Mouse (Mus musculus) limb, embryonic 13.5 days (tissue): ENCODE results near the gene Rpl39. TPM values are rescaled to one million over a fixed set of nuclear protein-coding genes. Genes with fewer than 3 reads are reported as not detected.

Experiments
- ATAC-seq: fragments of 200-750 bp; cut with Nextera tagmentation; 2 replicates; pipeline ENCODE4 v1.8.0; 2017; ENCODE audit warnings: low read depth, moderate number of reproducible peaks, moderate TSS enrichment; ENCODE audit not compliant: low FRiP score
- H3K27ac ChIP-seq: fragments of 300-500 bp; sonication (generic); 2 replicates; pipeline ENCODE4 v1.5.1; 2015; ENCODE audit warnings: inconsistent platforms, mild to moderate bottlenecking, moderate library complexity
- H3K27me3 ChIP-seq: fragments of 300-500 bp; sonication (generic); 2 replicates; pipeline ENCODE4 v1.6.1; 2015; ENCODE audit warnings: mild to moderate bottlenecking, inconsistent platforms
- H3K36me3 ChIP-seq: fragments of 300-500 bp; sonication (generic); 2 replicates; pipeline ENCODE4 v1.6.1; 2015; ENCODE audit warnings: inconsistent platforms, mild to moderate bottlenecking, moderate library complexity
- H3K4me1 ChIP-seq: fragments of 300-500 bp; sonication (generic); 2 replicates; pipeline ENCODE4 v1.6.1; 2015; ENCODE audit warnings: inconsistent platforms
- H3K4me2 ChIP-seq: fragments of 300-500 bp; sonication (generic); replicated peaks from 2 replicates; pipeline ENCODE4 v1.6.1; 2015; ENCODE audit warnings: inconsistent platforms, mild to moderate bottlenecking, moderate library complexity
- H3K4me3 ChIP-seq: fragments of 300-500 bp; sonication (generic); 2 replicates; pipeline ENCODE4 v1.5.1; 2015; ENCODE audit warnings: moderate library complexity, mild to moderate bottlenecking, inconsistent platforms
- H3K9ac ChIP-seq: fragments of 300-500 bp; sonication (generic); 2 replicates; pipeline ENCODE4 v1.6.1; 2015; ENCODE audit warnings: mild to moderate bottlenecking, inconsistent platforms
- H3K9me3 ChIP-seq: fragments of 300-500 bp; sonication (generic); 2 replicates; pipeline ENCODE4 v1.6.1; 2016; ENCODE audit warnings: inconsistent platforms
- WGBS: fragments of 180-500 bp; shearing (Covaris S2); methylation state at CpG from one replicate; pipeline ENCODE4 v1.1.7; 2015; 5-methylcytosine and 5-hydroxymethylcytosine counted together
- polyA plus RNA-seq: library from polyadenylated mRNA; unstranded; fragments of >200 nt; fragmentation: Nextera tagmentation; extraction: Ambion mirVana; gene quantifications from 2 replicates; pipeline ENCODE4 v1.2.1, GENCODE M21; 2015

Gene Rpl39
- polyA plus RNA-seq, 1 experiment from 2014 or later = 503 TPM

GRCm38 (mm10) chrX:37048890-37049823 lies 36.0 kb downstream of the Rpl39 start:
- Histone ChIP-seq H3K27ac (no peak overlapping the region), H3K4me1 (peaks cover 11% of the 10 kb centered on the region; the same call in 1 of the 2 replicates), H3K9me3 (no peaks in the 10 kb centered on the region; the same call in 1 of the 2 replicates), H3K4me2 (peak overlapping the region; percentile 66), H3K9ac (no peak overlapping the region), H3K36me3 (no peaks in the 10 kb centered on the region), H3K27me3 (peaks cover 84% of the 10 kb centered on the region), H3K4me3 (peak overlapping the region; percentile 41)
- 23% methylated on average over 70 of the region's 70 CpGs for WGBS
- ATAC-seq = no peak

GRCm38 (mm10) chrX:37048066-37048889 lies 36.9 kb downstream of the Rpl39 start, which contains the start of gene Sowahd:
Gene Sowahd, plus strand, starts transcription at chrX:37048845.
- 14% methylated on average over 29 of the region's 38 CpGs for WGBS
- H3K9ac ChIP-seq = no peak within 1 kb of the TSS

GRCm38 (mm10) chrX:37042726-37043125 lies 42.5 kb downstream of the Rpl39 start:
- Histone ChIP-seq H3K4me1 (no peaks in the 10 kb centered on the region), H3K27me3 (peaks cover 25% of the 10 kb centered on the region), H3K27ac (no peak overlapping the region), H3K9me3 (no peaks in the 10 kb centered on the region), H3K4me2 (no peak overlapping the region), H3K36me3 (no peaks in the 10 kb centered on the region), H3K9ac (no peak overlapping the region), H3K4me3 (no peak overlapping the region)
- 19% methylated on average over 9 of the region's 9 CpGs for WGBS
- ATAC-seq = no peak

More at GRCm38 (mm10) chrX:37048066-37048889, 36.9 kb downstream of the Rpl39 start, which contains the start of gene Sowahd:
- Histone ChIP-seq H3K4me2 (peak within 1 kb of the TSS; percentile 66), H3K27ac (no peak within 1 kb of the TSS), H3K4me1 (peaks cover 11% of the 10 kb centered on the region; the same call in 1 of the 2 replicates), H3K36me3 (no peaks in the 10 kb centered on the region), H3K9me3 (no peaks in the 10 kb centered on the region), H3K4me3 (peak within 1 kb of the TSS; percentile 41), H3K27me3 (peaks cover 79% of the 10 kb centered on the region)
- ATAC-seq = 0 out of 2 replicates have a peak, but pooled peaks have one; percentile 28

Other genes starting within 250 kb of the Rpl39 start
- 123 TPM in 2 replicates for gene Ube2a, start 211.5 kb downstream of the Rpl39 start, polyA plus RNA-seq
- 33.8 and 34.3 TPM in 2 replicates for gene C330007P06Rik, start 211.3 kb downstream of the Rpl39 start, polyA plus RNA-seq
- 1.5 TPM in 2 replicates for gene Nkrf, start 182.5 kb downstream of the Rpl39 start, polyA plus RNA-seq
- 75.9 and 77.1 TPM in 2 replicates for gene Sept6, start 93.6 kb downstream of the Rpl39 start, polyA plus RNA-seq
- not detected in 2 replicates for gene Sowahd, start 36.6 kb downstream of the Rpl39 start, polyA plus RNA-seq
- gene Upf3b, start 24.9 kb upstream of the Rpl39 start, polyA plus RNA-seq = 17.4 and 19.7 TPM in 2 replicates
- 16.4 and 16.6 TPM in 2 replicates for gene Nkap, start 41.4 kb upstream of the Rpl39 start, polyA plus RNA-seq
- gene Akap14, start 83.4 kb upstream of the Rpl39 start, polyA plus RNA-seq = not detected in 2 replicates
- gene Ndufa1, start 105.8 kb upstream of the Rpl39 start, polyA plus RNA-seq = 459 and 474 TPM in 2 replicates
- gene Rnf113a1, start 105.8 kb upstream of the Rpl39 start, polyA plus RNA-seq = 12.3 and 13.8 TPM in 2 replicates
- 0.18 TPM in 1 of 2 replicates, not detected in the other for gene Gm9, start 125.6 kb upstream of the Rpl39 start, polyA plus RNA-seq
- not detected in 2 replicates for gene Rhox1, start 136.9 kb upstream of the Rpl39 start, polyA plus RNA-seq
- 0.29 TPM in 1 of 2 replicates, not detected in the other for gene Rhox2a, start 159.6 kb upstream of the Rpl39 start, polyA plus RNA-seq
- gene Rhox3a, start 164.5 kb upstream of the Rpl39 start, polyA plus RNA-seq = not detected in 2 replicates
- gene Rhox4a, start 179.9 kb upstream of the Rpl39 start, polyA plus RNA-seq = not detected in 2 replicates